Mouse (Mus musculus): Measurements from ENCODE around the gene Kmt2e.

DNA sequence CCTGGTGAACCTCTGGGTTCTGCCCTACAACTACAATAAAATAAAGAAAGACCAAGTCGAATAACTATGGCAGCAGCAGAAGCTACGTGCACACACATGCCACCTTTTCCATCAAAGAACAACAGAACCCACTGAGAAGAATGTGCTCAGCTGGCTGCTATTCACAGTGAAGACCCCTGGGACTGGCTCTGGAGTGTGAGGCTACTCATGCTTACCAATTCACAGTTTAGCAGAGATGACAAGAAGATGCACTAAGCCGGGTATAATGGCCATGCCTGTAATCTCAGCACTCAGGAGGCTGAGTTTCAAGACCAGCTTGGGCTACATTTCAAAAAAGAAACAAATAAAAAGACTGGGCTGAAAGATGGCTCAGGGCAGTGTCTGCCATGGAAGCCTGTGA lies 82.7 kb downstream of the Kmt2e start:
- no peak for TF ChIP-seq EP300 (IDR thresholded peaks at IDR 0.05; ENCODE audit: insufficient read depth, low read depth, low read length)
- no peak for TF ChIP-seq CTCF (IDR thresholded peaks at IDR 0.05)

All from heart, adult 2 months (tissue).